Mouse (Mus musculus) bone marrow macrophage, adult 2 months (primary cell): ENCODE results near the gene C77080.

Source experiments
- CTCF ChIP-seq: IDR thresholded peaks from 2 replicates; pipeline ENCODE4 v1.5.1; 2012; ENCODE audit warnings: low read depth, mild to moderate bottlenecking, low read length, moderate library complexity
- POLR2A ChIP-seq: IDR thresholded peaks from 2 replicates; pipeline ENCODE4 v1.6.1; 2012; ENCODE audit warnings: mild to moderate bottlenecking, low read depth, low read length, borderline replicate concordance

GRCm38 (mm10) chr4:129222019-129222925 is 38.9 kb downstream of the C77080 start:
- TF ChIP-seq CTCF: no peak
- no peak for TF ChIP-seq POLR2A
